Mouse (Mus musculus) myocyte (in vitro differentiated cells): Measurements from ENCODE around the gene Loxl1.

ENCODE experiments used
- CEBPB ChIP-seq: IDR thresholded peaks from 2 replicates; pipeline ENCODE4 v1.6.1; 2011; ENCODE audit warnings: mild to moderate bottlenecking, moderate library complexity; ENCODE audit not compliant: poor library complexity, insufficient read depth, severe bottlenecking
- E2F4 ChIP-seq: IDR thresholded peaks from one replicate; pipeline ENCODE4 v1.6.1; 2011; ENCODE audit warnings: mild to moderate bottlenecking, control low read depth, moderate library complexity; ENCODE audit not compliant: insufficient read depth
- MAX ChIP-seq: IDR thresholded peaks from one replicate; pipeline ENCODE4 v1.6.1; 2011; ENCODE audit warnings: low read depth, mild to moderate bottlenecking, control low read depth
- MYOD1 ChIP-seq, 3 experiments: IDR thresholded peaks; one replicate each; pipeline ENCODE4 v1.6.1; 2011; ENCODE audit warnings: control low read depth in 2 of 3, low read depth in 2 of 3, mild to moderate bottlenecking in 2 of 3, moderate library complexity in 1 of 3; ENCODE audit not compliant: insufficient read length in 2 of 3, control insufficient read depth in 1 of 3
- MYOG ChIP-seq, 3 experiments: IDR thresholded peaks; one replicate each; pipeline ENCODE4 v1.6.1; 2011; ENCODE audit warnings: control low read depth in 2 of 3, low read depth in 2 of 3, mild to moderate bottlenecking in 2 of 3; ENCODE audit not compliant: insufficient read length in 2 of 3, control insufficient read depth in 1 of 3, insufficient read depth in 1 of 3
- POLR2A ChIP-seq: IDR thresholded peaks from one replicate; pipeline ENCODE4 v1.6.1; 2011; ENCODE audit warnings: low read depth, mild to moderate bottlenecking, control low read depth, moderate library complexity; ENCODE audit not compliant: insufficient read length
- POLR2AphosphoS2 ChIP-seq: IDR thresholded peaks from one replicate; pipeline ENCODE4 v1.6.1; 2011; ENCODE audit warnings: low read depth, control low read depth; ENCODE audit not compliant: insufficient read length
- TCF12 ChIP-seq: IDR thresholded peaks from one replicate; pipeline ENCODE4 v1.6.1; 2011; ENCODE audit warnings: mild to moderate bottlenecking, control low read depth; ENCODE audit not compliant: poor library complexity, insufficient read depth, severe bottlenecking
- TCF3 ChIP-seq: IDR thresholded peaks from one replicate; pipeline ENCODE4 v1.6.1; 2011; ENCODE audit warnings: low read depth, control low read depth; ENCODE audit not compliant: insufficient read length
- USF1 ChIP-seq: IDR thresholded peaks from one replicate; pipeline ENCODE4 v1.6.1; 2011; ENCODE audit warnings: low read depth, mild to moderate bottlenecking, control low read depth, moderate library complexity

DNA sequence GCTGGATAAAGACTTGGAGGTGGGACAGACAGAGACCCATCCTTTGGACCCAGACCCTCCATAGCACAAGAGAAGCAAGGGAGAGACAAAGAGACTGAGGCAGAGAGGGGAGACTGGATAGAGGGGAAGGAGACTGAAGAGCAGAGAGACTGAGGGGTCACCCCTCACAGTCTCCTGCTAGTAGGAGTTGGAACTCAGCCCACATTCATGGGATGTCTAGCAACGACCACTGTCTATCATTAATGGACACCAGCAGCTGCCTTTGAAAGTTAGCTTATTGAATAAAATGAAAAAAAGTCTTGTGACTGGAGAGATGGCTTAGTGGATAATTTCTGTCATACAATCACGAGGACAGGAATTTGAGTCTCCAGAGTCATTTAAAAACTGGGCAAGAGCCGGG, 45.9 kb downstream of the Loxl1 start:
- TF ChIP-seq POLR2AphosphoS2 (no peak), POLR2A (no peak), MAX (no peak), E2F4 (no peak), TCF12 (no peak), TCF3 (no peak), CEBPB (no peak), MYOD1 (IDR thresholded peaks at IDR 0.05; ENCODE audit: control insufficient read depth in 1 of 3, insufficient read length in 2 of 3, low read depth in 2 of 3) (peak in 2 of 3 experiments; percentile 42 to 57), USF1 (no peak), MYOG (IDR thresholded peaks at IDR 0.05; ENCODE audit: control insufficient read depth in 1 of 3, insufficient read depth in 1 of 3, insufficient read length in 2 of 3, low read depth in 2 of 3) (no peak)
